ENCODE assay signal across 38 mouse cellular contexts in genomic region chr2:85715119-85715518, GRCm38 (mm10). TPM values are rescaled to one million over a fixed set of nuclear protein-coding genes. Genes with fewer than 3 reads are reported as not detected.
"Had no signal": no experiment of that assay in that cellular context is flagged by ENCODE, and none has a peak within 500 bp of the region (broad histone marks: within the 10 kb centered on the region; RNA-seq: fewer than 3 reads in every experiment).

Olfr1009 (plus strand) TSS chr2:85715419.

- H3K4me2 ChIP-seq: limb, embryonic 12.5 days; limb, embryonic 13.5 days; limb, embryonic 15.5 days; liver, embryonic 11.5 days; liver, embryonic 12.5 days; liver, embryonic 13.5 days; liver, embryonic 15.5 days; lung, embryonic 14.5 days; lung, embryonic 15.5 days; midbrain, embryonic 12.5 days; midbrain, embryonic 15.5 days; neural tube, embryonic 12.5 days had no signal

- H3K9ac ChIP-seq: limb, embryonic 12.5 days; limb, embryonic 13.5 days; limb, embryonic 15.5 days; liver, embryonic 12.5 days; liver, embryonic 13.5 days; liver, embryonic 14.5 days; liver, embryonic 15.5 days; liver, postnatal 0 days; lung, embryonic 14.5 days; lung, embryonic 15.5 days; midbrain, embryonic 12.5 days; midbrain, embryonic 15.5 days; neural tube, embryonic 12.5 days had no signal

- H3K4me3 ChIP-seq: left cerebral cortex, adult 2 months; limb, embryonic 10.5 days; limb, embryonic 12.5 days; limb, embryonic 13.5 days; limb, embryonic 15.5 days; liver, embryonic 12.5 days; liver, embryonic 13.5 days; liver, embryonic 15.5 days; lung, embryonic 15.5 days; megakaryocyte, embryonic 14.5 days; midbrain, embryonic 10.5 days; midbrain, embryonic 12.5 days; midbrain, embryonic 15.5 days; myocyte; neural tube, embryonic 12.5 days had no signal

- DNase-seq: left cerebral cortex, postnatal 4 days; liver; liver, embryonic 13.5 days; liver, postnatal 0 days; lung, adult 18-20 months; lung, adult 2 months; lung, embryonic 14.5 days; lung, postnatal 10 days; lung, postnatal 14 days; lung, postnatal 36 days; lung, postnatal 4 days; midbrain, embryonic 14.5 days had no signal

- H3K27ac ChIP-seq: left cerebral cortex, adult 2 months; limb, embryonic 10.5 days; limb, embryonic 12.5 days; limb, embryonic 13.5 days; limb, embryonic 15.5 days; liver, embryonic 12.5 days; liver, embryonic 13.5 days; liver, embryonic 14.5 days; liver, embryonic 15.5 days; lung, embryonic 15.5 days; macrophage; midbrain, embryonic 10.5 days; midbrain, embryonic 12.5 days; midbrain, embryonic 15.5 days; neural tube, embryonic 12.5 days had no signal

- H3K36me3 ChIP-seq: limb, embryonic 10.5 days; limb, embryonic 12.5 days; limb, embryonic 13.5 days; limb, embryonic 15.5 days; liver, embryonic 12.5 days; liver, embryonic 13.5 days; liver, embryonic 15.5 days; lung, embryonic 15.5 days; midbrain, embryonic 10.5 days; midbrain, embryonic 12.5 days; midbrain, embryonic 15.5 days; neural tube, embryonic 12.5 days had no signal

- H3K4me1 ChIP-seq: limb, embryonic 10.5 days; limb, embryonic 12.5 days; limb, embryonic 13.5 days; limb, embryonic 15.5 days; liver, embryonic 12.5 days; liver, embryonic 13.5 days; liver, embryonic 15.5 days; lung, embryonic 15.5 days; megakaryocyte, embryonic 14.5 days; midbrain, embryonic 10.5 days; midbrain, embryonic 12.5 days; midbrain, embryonic 15.5 days; neural tube, embryonic 12.5 days had no signal

- ATAC-seq: liver, embryonic 12.5 days; liver, postnatal 0 days; lung, postnatal 0 days; midbrain, embryonic 15.5 days; midbrain, embryonic 16.5 days had no signal

- H3K9me3 ChIP-seq: limb, embryonic 10.5 days; limb, embryonic 12.5 days; limb, embryonic 13.5 days; limb, embryonic 15.5 days; liver, embryonic 12.5 days; liver, embryonic 13.5 days; liver, embryonic 15.5 days; lung, embryonic 15.5 days; midbrain, embryonic 10.5 days; midbrain, embryonic 12.5 days; midbrain, embryonic 15.5 days; neural tube, embryonic 12.5 days had no signal

- H3K27me3 ChIP-seq: limb, embryonic 12.5 days; limb, embryonic 13.5 days; limb, embryonic 15.5 days; liver, embryonic 12.5 days; liver, embryonic 13.5 days; liver, embryonic 15.5 days; lung, embryonic 15.5 days; megakaryocyte, embryonic 14.5 days; midbrain, embryonic 12.5 days; midbrain, embryonic 15.5 days; neural tube, embryonic 12.5 days had no signal

RNA-seq across cellular contexts. Expression of gene Olfr1009, which starts in this region (rescaled TPM):
- polyA plus RNA-seq: limb, embryonic 10.5 days; limb, embryonic 11.5 days; limb, embryonic 12.5 days; limb, embryonic 13.5 days; limb, embryonic 14.5 days; limb, embryonic 15.5 days; liver, adult 2 months; liver, embryonic 11.5 days; liver, embryonic 12.5 days; liver, embryonic 13.5 days; liver, embryonic 14.5 days; liver, embryonic 15.5 days; liver, embryonic 16.5 days; liver, postnatal 0 days; lung, adult 2 months; lung, embryonic 14.5 days; lung, embryonic 15.5 days; lung, embryonic 16.5 days; lung, postnatal 0 days; macrophage; midbrain, embryonic 10.5 days; midbrain, embryonic 12.5 days; midbrain, embryonic 14.5 days; midbrain, embryonic 15.5 days; midbrain, embryonic 16.5 days; midbrain, postnatal 0 days; myocyte; neural tube, embryonic 11.5 days; neural tube, embryonic 12.5 days had no signal
